Mouse (Mus musculus) embryonic facial prominence, embryonic 11.5 days (tissue): ENCODE measurements around the gene Sppl2c. TPM values are rescaled to one million over a fixed set of nuclear protein-coding genes. Genes with fewer than 3 reads are reported as not detected.

ENCODE experiments used
- ATAC-seq: fragments of 200-750 bp; cut with Nextera tagmentation; replicated peaks from 2 replicates; pipeline ENCODE4 v1.8.0; 2017; ENCODE audit warnings: low read depth; ENCODE audit not compliant: insufficient number of reproducible peaks, low FRiP score, low TSS enrichment
- DNase-seq: peaks from one replicate; pipeline ENCODE4 v3.0.0-alpha.2; 2015; ENCODE audit warnings: low spot score
- H3K27ac ChIP-seq: fragments of 300-500 bp; sonication (generic); replicated peaks from 2 replicates; pipeline ENCODE4 v1.5.1; 2014; ENCODE audit warnings: mild to moderate bottlenecking, low read depth, low read length, control low read depth
- H3K27me3 ChIP-seq: fragments of 300-500 bp; sonication (generic); 2 replicates; pipeline ENCODE4 v1.6.1; 2014; ENCODE audit warnings: mild to moderate bottlenecking, low read length, moderate library complexity, mixed read lengths; ENCODE audit not compliant: control insufficient read depth, insufficient read depth
- H3K36me3 ChIP-seq: fragments of 300-500 bp; sonication (generic); replicated peaks from 2 replicates; pipeline ENCODE4 v1.6.1; 2014; ENCODE audit warnings: low read depth, mild to moderate bottlenecking, low read length, moderate library complexity, mixed read lengths; ENCODE audit not compliant: control insufficient read depth, insufficient read depth
- H3K4me1 ChIP-seq: fragments of 300-500 bp; sonication (generic); 2 replicates; pipeline ENCODE4 v1.6.1; 2014; ENCODE audit warnings: low read length, mixed read lengths; ENCODE audit not compliant: control insufficient read depth, insufficient read depth
- H3K4me2 ChIP-seq: fragments of 300-500 bp; sonication (generic); 2 replicates; pipeline ENCODE4 v1.6.1; 2014; ENCODE audit warnings: low read depth, mild to moderate bottlenecking, control low read depth, low read length, moderate library complexity
- H3K4me3 ChIP-seq: fragments of 300-500 bp; sonication (generic); 2 replicates; pipeline ENCODE4 v1.5.1; 2014; ENCODE audit warnings: low read depth, low read length, control low read depth
- H3K9ac ChIP-seq: fragments of 300-500 bp; sonication (generic); replicated peaks from 2 replicates; pipeline ENCODE4 v1.6.1; 2014; ENCODE audit warnings: mild to moderate bottlenecking, control low read depth, low read length
- H3K9me3 ChIP-seq: fragments of 300-500 bp; sonication (generic); replicated peaks from 2 replicates; pipeline ENCODE4 v1.6.1; 2016; ENCODE audit warnings: mild to moderate bottlenecking, low read length, inconsistent platforms, mixed read lengths; ENCODE audit not compliant: control insufficient read depth
- WGBS: fragments of 180-500 bp; shearing (Covaris S2); extraction: QIAGEN DNeasy Blood & Tissue Kit; methylation state at CpG from one replicate; pipeline ENCODE4 v1.1.7; 2014; 5-methylcytosine and 5-hydroxymethylcytosine counted together
- polyA plus RNA-seq: library from polyadenylated mRNA; unstranded; fragments of >200 nt; fragmentation: Nextera tagmentation; extraction: Ambion mirVana; gene quantifications from 2 replicates; pipeline ENCODE4 v1.2.1, GENCODE M21; 2014

Sppl2c gene
- polyA plus RNA-seq, 1 experiment from 2014 or later: not detected

GRCm38 (mm10) chr11:104156391-104156790 lies 29.7 kb upstream of the Sppl2c start:
- Histone ChIP-seq H3K4me1 (no peaks in the 10 kb centered on the region), H3K9me3 (no peaks in the 10 kb centered on the region), H3K27me3 (peaks cover 2% of the 10 kb centered on the region; the same call in 1 of the 2 replicates), H3K36me3 (no peaks in the 10 kb centered on the region), H3K9ac (no peak overlapping the region), H3K4me3 (no peak overlapping the region), H3K4me2 (no peak overlapping the region), H3K27ac (no peak overlapping the region)
- ATAC-seq (no peak), DNase-seq (no peak)
- WGBS: 70% methylated on average over 3 of the region's 3 CpGs

DNA sequence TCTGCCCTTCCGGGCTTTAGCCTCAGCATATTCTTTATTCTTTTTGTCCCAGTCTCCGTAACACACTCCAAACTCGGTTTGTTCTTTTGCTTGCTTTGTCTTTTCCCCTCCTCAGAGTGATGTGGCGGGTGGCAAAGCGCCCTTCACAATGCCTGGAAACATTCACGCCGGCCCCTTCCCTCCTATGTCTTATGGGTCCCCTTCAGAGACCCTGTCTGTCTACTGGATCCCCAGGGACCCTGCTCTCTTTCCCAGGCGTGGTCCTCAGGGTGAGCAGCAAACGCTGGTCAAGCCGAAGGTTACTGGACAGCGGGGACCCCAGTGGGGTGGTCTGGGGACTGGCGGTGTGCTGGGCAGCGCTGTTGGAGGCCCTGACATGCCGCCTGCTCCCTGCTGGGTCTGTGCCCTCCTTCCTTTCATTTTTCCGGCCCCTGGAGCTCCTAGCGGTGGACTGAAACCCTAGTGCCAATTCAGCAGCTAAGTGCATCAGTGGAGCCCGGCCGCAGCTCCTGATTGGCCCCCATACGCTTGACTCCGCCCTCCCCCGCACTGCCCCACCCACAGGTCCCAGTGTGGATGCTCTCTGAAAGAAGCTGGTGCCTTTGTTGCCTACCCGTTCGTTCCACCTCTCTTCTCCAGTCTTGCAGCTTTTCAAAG lies 28.4 kb upstream of the Sppl2c start:
- Histone ChIP-seq H3K4me2 (peak overlapping the region; percentile 62), H3K4me3 (peak overlapping the region; percentile 21), H3K9me3 (no peaks in the 10 kb centered on the region), H3K36me3 (no peaks in the 10 kb centered on the region), H3K27me3 (peaks cover 2% of the 10 kb centered on the region; the same call in 1 of the 2 replicates), H3K4me1 (no peaks in the 10 kb centered on the region), H3K27ac (no peak overlapping the region), H3K9ac (peak overlapping the region; percentile 35)
- DNase-seq: peak; percentile 89
- WGBS: 4% methylated on average over 23 of the region's 23 CpGs
- peak; percentile 92 for ATAC-seq

DNA sequence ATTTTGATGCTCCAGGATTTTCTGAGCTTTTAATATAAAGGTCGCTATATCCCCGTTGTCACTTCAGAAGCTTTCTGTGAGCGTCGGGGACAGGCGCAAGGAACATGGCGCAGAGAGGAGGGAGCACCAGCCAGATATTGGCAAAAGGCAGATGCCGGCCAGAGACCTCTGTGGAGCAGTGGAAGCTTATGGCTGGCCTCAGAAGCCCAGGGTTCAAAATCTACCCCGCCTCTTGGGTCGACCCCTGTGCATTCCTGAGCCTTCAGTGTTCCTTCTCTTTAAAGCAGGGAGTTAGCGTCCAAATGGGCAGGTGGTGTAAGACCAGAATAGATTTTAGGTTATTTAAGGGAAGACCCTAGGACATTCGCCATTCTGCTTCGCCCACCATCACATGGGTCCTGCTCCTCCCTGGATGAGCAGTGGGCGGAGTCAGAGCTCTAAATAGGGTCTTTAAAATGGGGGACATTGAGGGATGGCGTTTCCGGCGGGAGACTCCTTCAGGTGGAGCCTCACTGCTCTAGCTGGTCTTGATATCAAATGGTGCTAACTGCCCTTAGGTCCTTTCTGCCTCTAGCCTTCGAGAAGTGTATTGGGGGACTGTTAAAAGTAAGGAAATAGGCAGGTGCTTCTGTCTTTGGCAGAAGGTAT lies 27.7 kb upstream of the Sppl2c start:
- H3K4me3 ChIP-seq: peak overlapping the region; percentile 21
- WGBS: 7% methylated on average over 17 of the region's 17 CpGs
- no peak overlapping the region for H3K27ac ChIP-seq
- H3K9ac ChIP-seq: no peak overlapping the region; the same call in 1 of the 2 replicates
- peak overlapping the region; percentile 62 for H3K4me2 ChIP-seq
- H3K9me3 ChIP-seq: no peaks in the 10 kb centered on the region
- DNase-seq (no peak), ATAC-seq (no peak)
- H3K4me1 ChIP-seq: no peaks in the 10 kb centered on the region
- H3K27me3 ChIP-seq: peaks cover 2% of the 10 kb centered on the region; the same call in 1 of the 2 replicates
- no peaks in the 10 kb centered on the region for H3K36me3 ChIP-seq

DNA sequence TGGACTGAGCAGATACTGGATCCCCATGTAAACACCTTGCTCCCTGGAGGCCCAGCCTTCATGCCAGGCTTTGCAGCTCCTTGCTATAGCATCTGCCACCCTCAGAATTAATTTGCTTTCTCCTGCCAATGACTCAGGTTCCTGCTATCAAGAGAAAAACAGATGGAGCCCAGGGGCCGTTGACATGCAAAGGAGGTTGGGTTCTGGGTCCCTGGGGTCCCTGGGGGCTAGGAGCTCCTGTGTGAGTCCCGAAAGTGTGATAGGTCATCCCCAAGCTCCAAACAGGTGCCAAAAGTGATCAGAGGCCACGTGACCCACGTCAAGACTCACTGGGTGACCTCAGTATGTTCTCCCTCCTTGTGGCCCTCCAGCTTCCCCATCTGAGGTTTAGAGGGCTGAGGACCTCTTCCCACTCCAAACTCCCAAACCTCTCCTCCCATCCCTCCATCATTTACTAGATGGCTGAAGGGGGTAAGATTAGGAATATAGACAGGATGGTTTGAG lies 26.3 kb upstream of the Sppl2c start:
- WGBS: 72% methylated on average over 4 of the region's 4 CpGs
- peaks cover 2% of the 10 kb centered on the region; the same call in 1 of the 2 replicates for H3K27me3 ChIP-seq
- H3K9me3 ChIP-seq: no peaks in the 10 kb centered on the region
- H3K4me2 ChIP-seq: no peak overlapping the region
- H3K36me3 ChIP-seq: no peaks in the 10 kb centered on the region
- no peaks in the 10 kb centered on the region for H3K4me1 ChIP-seq
- H3K9ac ChIP-seq: no peak overlapping the region
- no peak overlapping the region for H3K4me3 ChIP-seq
- ATAC-seq (no peak), DNase-seq (no peak)
- no peak overlapping the region for H3K27ac ChIP-seq

- Histone ChIP-seq H3K4me3 (no peak overlapping the region), H3K9me3 (no peaks in the 10 kb centered on the region), H3K4me1 (no peaks in the 10 kb centered on the region), H3K9ac (no peak overlapping the region), H3K27me3 (peaks cover 2% of the 10 kb centered on the region; the same call in 1 of the 2 replicates), H3K4me2 (no peak overlapping the region), H3K36me3 (no peaks in the 10 kb centered on the region), H3K27ac (no peak overlapping the region)
- no peak for DNase-seq
- ATAC-seq: no peak
- 76% methylated on average over 5 of the region's 5 CpGs for WGBS
Observed at GRCm38 (mm10) chr11:104161153-104161552, 25.0 kb upstream of the Sppl2c start.

DNA sequence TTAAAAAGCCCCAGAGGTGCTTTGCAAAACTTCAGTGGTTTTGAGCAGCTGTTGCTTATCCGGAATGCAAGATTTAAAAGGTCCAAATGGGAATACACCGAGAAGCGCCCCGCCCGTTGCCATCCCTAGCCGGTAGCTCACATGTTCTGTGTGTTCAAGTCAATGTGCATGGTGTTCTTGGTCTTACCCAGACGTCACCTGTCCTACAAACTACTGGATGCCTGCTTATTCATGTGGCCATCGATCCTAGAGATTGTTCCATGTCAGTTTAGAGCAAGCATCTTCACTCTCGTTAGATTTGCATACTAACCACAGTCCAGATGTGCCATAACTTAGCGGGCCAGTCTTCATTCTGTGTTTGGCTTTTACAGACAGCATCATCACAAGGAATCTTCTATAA lies 21.9 kb upstream of the Sppl2c start:
- no peak overlapping the region for H3K4me2 ChIP-seq
- H3K27ac ChIP-seq: no peak overlapping the region
- H3K9me3 ChIP-seq: no peaks in the 10 kb centered on the region
- WGBS: 88% methylated on average over 10 of the region's 10 CpGs
- H3K36me3 ChIP-seq: no peaks in the 10 kb centered on the region
- no peak overlapping the region for H3K9ac ChIP-seq
- H3K4me3 ChIP-seq: no peak overlapping the region
- no peaks in the 10 kb centered on the region for H3K27me3 ChIP-seq
- no peak for DNase-seq
- no peak for ATAC-seq
- H3K4me1 ChIP-seq: no peaks in the 10 kb centered on the region

- Histone ChIP-seq H3K4me2 (no peak overlapping the region), H3K27me3 (no peaks in the 10 kb centered on the region), H3K9me3 (no peaks in the 10 kb centered on the region), H3K27ac (no peak overlapping the region), H3K9ac (no peak overlapping the region), H3K4me3 (no peak overlapping the region), H3K36me3 (no peaks in the 10 kb centered on the region), H3K4me1 (no peaks in the 10 kb centered on the region)
- ATAC-seq: no peak
- 36% methylated on average over 12 of the region's 12 CpGs for WGBS
- DNase-seq: peak; percentile 73
Observed at GRCm38 (mm10) chr11:104171281-104171781, 14.8 kb upstream of the Sppl2c start.

DNA sequence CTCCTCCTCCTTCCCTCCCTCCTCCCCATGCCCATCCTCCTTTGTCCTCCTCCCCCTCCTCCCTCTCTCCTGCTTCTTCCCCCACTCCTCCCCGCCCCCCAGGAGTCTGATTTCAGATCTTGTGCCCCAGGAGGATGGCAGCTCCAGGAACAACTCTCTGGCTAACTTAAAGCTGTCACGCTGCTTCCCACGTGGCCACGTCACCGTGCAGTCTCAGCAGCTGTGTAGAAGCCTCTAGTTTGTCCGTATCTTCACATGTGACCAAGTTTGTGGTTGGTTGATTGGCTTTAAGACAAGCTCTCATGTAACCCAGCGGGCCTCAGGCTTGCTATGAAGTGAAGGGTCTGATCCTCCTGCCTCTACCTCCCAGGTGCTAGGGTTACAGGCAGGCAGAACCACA lies 7.2 kb upstream of the Sppl2c start:
- DNase-seq: peak; percentile 49
- H3K36me3 ChIP-seq: no peaks in the 10 kb centered on the region
- no peak overlapping the region for H3K9ac ChIP-seq
- no peak overlapping the region for H3K27ac ChIP-seq
- H3K4me2 ChIP-seq: no peak overlapping the region
- H3K4me3 ChIP-seq: no peak overlapping the region
- ATAC-seq: no peak
- H3K4me1 ChIP-seq: no peaks in the 10 kb centered on the region
- WGBS: 19% methylated on average over 7 of the region's 7 CpGs
- H3K9me3 ChIP-seq: no peaks in the 10 kb centered on the region
- no peaks in the 10 kb centered on the region for H3K27me3 ChIP-seq
